Mouse (Mus musculus): ENCODE data around the gene Ube2l3. TPM values are rescaled to one million over a fixed set of nuclear protein-coding genes. Genes with fewer than 3 reads are reported as not detected.
"Not testable (repeated sequence)": the region's sequence is repeated elsewhere in the genome, so short reads cannot be mapped to it uniquely, and the experiment has no call there.

The Ube2l3 gene
- total RNA-seq (2021), result 100 to 1,000 TPM; 143 to 150 TPM
- long read RNA-seq, experiment 1, transcript Ube2l3-201 (4 exons, 2,609 nt), result major isoform, 93 of 141 reads
- long read RNA-seq, experiment 1, partial matches to known transcripts, result 34 of 141 reads
- long read RNA-seq, experiment 1, other reads (novel, unspliced or antisense), result 12 of 141 reads
- long read RNA-seq, experiment 2, transcript Ube2l3-201 (4 exons, 2,609 nt), result major isoform, 66 of 106 reads
- long read RNA-seq, experiment 2, partial matches to known transcripts, result 33 of 106 reads
- long read RNA-seq, experiment 2, other reads (novel, unspliced or antisense), result 4 of 106 reads

DNA sequence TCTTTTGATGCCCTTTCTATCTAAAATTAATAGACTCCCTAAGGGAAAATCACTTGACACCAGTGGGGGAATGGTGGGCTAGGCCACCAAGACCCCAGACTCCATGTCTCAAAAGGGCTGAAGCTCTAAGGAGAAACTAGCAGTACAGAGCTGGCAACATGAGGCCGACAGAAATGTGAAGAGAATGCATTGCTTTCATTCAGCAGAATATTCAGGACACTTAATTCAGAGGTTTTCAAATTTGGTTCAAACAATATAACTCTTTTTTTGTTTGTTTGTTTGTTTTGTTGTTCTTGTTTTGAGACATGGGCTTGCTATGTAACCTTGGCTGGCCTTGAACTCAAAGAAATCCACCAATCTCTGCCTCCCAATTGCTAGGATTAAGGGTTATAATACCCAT lies at the start of gene Ube2l3:
Gene Ube2l3, minus strand, starts transcription at position 101 of the 400 bp plus-strand sequence.
- TF ChIP-seq CTCF (IDR thresholded peaks at IDR 0.05), result no peak
- Histone ChIP-seq H3K27ac (peak within 1 kb of the TSS; percentile 95), H3K4me3 (peak within 1 kb of the TSS; percentile 99)
- DNase-seq, result no peak
- intact Hi-C loops (cut with DNase I), result no loop called here

DNA sequence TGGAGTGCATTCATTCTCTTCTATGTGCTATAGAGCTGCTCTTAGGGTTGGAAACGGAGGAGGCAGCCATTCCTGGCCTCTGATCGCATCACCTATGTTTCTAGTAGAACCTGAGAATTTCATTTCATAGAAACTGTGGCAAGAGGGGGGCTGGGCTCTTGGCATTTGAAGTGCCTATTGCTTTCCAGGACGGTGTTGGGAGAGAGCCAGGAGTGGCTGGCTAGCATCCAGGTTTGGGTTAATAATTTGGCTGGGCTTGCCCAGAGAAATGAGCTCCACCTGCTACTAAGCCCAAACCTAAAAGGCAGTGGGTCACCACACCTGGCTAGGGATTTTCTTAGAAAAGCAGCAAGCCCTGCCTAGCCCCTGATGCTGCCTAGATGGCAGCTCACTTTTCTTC lies 49.1 kb upstream of the Ube2l3 start:
- H3K4me3 ChIP-seq, result no peak overlapping the region
- intact Hi-C loops (cut with DNase I), result no loop called here
- DNase-seq, result peak; percentile 56
- TF ChIP-seq CTCF (IDR thresholded peaks at IDR 0.05), result no peak
- H3K27ac ChIP-seq, result no peak overlapping the region

DNA sequence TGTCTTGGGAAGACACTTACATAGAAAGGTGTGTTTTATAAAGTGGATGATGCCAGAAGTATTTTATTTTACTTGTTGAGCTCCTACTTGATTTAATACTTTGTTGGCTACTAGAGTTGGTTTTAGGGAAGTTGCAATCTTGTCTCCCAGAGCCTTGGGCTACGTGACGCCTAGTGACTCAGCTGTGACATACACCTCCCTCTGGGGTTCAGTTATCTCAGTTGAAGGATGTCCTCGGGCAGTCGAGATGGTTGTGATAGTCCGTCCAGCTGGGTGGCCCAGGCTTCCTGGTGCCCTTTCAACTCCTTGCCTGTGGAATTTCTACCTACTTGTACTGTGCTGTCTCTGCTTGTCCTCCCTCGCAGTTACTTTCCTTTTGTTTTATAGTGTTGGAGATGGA lies 46.7 kb upstream of the Ube2l3 start:
- Histone ChIP-seq H3K27ac (no peak overlapping the region), H3K4me3 (no peak overlapping the region)
- DNase-seq, result no peak
- intact Hi-C loops (cut with DNase I), result no loop called here
- TF ChIP-seq CTCF (IDR thresholded peaks at IDR 0.05), result no peak

DNA sequence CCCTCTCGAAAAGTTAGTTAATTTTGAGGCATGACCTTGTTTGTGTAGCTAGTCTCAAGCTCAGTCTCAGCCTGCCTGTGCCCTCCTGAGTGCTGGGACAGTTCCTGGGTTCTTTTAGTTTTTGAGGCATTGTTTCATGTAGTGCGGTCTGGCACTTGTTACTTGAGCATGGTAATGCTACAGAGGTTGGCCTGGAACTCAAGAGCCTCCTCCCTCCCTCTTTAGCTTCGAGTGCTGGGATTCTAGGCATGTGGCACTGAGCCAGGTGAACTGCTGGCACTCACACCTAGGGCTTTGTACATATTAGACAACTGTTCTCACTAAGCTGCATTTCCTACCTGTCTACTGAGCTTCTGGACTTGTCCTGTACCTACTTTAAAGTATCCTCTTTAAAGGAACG lies 45.3 kb upstream of the Ube2l3 start:
- intact Hi-C loops (cut with DNase I), result no loop called here
- no peak for TF ChIP-seq CTCF (IDR thresholded peaks at IDR 0.05)
- H3K27ac ChIP-seq, result no peak overlapping the region
- DNase-seq, result no peak
- H3K4me3 ChIP-seq, result no peak overlapping the region

DNA sequence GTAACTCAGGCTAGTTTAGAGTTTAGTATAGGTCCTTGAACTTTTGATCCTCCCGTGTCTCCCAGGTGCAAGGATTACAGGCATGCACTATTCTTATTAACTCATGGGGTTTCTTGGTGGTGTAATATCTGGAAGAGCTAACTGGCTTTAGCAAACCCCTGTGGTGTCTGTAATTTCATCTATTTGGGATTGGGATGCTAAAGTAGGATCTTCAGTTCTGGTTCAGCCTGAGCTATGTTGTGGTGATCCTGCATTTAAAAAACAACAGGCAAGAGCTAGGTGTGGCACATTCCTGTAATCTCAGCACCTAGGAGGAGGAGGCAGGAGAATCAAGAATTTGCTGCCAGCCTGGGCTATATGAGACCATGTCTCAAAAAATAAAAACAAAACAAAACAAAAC lies 42.5 kb upstream of the Ube2l3 start:
- DNase-seq, result no peak
- no peak for TF ChIP-seq CTCF (IDR thresholded peaks at IDR 0.05)
- intact Hi-C loops (cut with DNase I), result no loop called here

DNA sequence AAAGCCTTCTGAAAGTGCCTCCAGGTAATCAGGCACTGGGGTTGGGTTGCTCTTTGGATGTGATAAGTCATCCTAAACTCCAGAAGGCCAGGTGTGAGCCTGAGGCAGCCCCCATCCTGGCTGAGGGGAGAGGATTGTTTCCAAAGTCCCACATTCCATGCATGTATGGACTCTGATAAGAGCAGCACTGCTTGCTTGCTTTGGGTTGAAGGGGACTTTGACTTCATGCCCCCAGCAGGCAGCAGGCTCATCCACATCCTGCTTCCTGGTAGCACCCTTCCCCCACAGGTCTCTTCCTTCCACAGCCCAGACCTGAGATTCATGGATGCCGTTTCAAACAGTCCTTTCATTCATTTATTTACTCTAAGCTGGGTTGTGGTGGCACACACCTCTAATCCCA lies 41.3 kb upstream of the Ube2l3 start:
- H3K27ac ChIP-seq, result no peak overlapping the region
- intact Hi-C loops (cut with DNase I), result no loop called here
- H3K4me3 ChIP-seq, result no peak overlapping the region
- no peak for DNase-seq
- TF ChIP-seq CTCF (IDR thresholded peaks at IDR 0.05), result no peak

More for the DNA sequence above, 42.5 kb upstream of the Ube2l3 start:
- H3K4me3 ChIP-seq, result no peak overlapping the region
- no peak overlapping the region for H3K27ac ChIP-seq

DNA sequence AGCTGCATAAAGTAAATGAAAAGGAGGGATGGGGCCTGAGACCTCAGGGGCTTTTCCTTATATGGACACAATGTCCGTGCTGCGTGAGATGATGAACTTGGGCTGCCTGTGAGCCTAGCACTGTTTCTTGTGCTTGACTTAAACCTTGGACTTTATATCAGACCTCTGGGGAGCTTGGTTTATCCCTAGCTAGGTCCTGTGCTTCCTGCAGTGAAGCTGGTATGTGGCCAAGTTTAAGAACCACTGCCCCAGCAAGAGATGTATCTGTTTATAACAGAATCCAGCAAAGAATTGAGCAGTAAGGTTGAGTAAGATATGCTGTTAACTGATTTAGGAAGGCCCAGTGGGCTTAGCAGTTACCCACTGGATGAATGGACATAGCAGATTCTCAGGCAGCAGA lies 37.0 kb upstream of the Ube2l3 start:
- Histone ChIP-seq H3K4me3 (no peak overlapping the region), H3K27ac (no peak overlapping the region)
- no peak for TF ChIP-seq CTCF (IDR thresholded peaks at IDR 0.05)
- intact Hi-C loops (cut with DNase I), result no loop called here
- no peak for DNase-seq

DNA sequence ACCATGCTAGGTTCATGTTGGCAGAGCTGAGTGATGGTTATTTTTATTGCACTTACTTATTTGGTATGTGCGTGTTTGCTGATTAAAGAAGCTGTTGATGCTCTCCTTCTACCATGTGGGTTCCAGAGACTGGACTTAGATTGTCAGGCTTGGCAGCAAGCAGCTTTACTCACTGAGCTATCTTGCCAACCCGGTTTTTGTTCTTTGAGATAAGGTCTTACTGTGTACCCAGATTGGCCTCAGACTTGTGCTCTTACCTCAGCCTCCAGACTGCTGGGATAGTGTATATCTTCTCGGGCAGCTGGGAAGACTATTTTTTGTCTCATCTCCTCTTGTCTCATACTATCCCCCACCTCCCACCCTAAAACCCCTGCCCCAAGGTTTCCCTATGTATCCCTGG lies 35.2 kb upstream of the Ube2l3 start:
- no peak for DNase-seq
- intact Hi-C loops (cut with DNase I), result no loop called here
- Histone ChIP-seq H3K27ac (no peak overlapping the region), H3K4me3 (no peak overlapping the region)
- no peak for TF ChIP-seq CTCF (IDR thresholded peaks at IDR 0.05)

DNA sequence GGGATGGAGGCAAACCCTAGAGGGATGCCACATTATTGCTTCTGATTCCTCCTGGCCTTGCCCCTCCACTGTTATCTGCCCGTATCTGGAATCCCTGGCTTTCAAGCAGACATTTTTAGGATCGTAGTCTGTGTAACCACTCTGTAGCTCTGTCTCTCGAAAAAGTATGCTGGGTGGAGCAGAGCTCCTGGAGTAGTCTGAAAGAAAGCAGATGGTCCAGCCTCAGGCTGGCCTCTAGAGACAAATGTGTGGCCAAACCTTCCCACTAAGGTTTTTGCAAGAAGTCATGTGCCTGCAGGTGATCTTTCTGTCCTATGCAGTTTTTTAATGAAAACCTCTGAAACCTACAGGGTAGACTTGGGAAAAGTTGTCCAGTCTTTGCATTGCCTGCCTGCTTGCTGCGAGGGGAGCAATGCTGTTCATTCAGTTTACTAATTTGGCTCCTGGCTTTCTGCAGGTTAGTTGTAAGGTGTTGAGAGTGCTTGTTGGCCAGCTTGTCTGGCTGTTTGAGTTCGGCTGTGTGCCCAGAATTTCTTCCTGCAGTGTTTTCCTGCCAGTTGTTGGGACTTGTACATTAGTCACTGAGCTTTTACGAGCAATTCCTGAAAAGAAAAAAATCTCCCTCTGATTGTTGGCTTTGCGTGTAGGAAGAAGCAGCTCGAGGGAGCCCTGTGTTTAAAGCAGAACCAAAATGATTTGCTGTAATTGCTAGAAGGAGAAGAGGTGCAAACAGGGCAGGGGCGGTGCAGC lies 32.6 kb upstream of the Ube2l3 start:
- no peak for DNase-seq
- no peak for TF ChIP-seq CTCF (IDR thresholded peaks at IDR 0.05)
- intact Hi-C loops (cut with DNase I), result loop anchor here (1.0 kb wide), 1 partner anchor 41 kb away; the partner anchor contains the start of gene Tmem191c
- no peak overlapping the region for H3K27ac ChIP-seq
- peak overlapping the region; percentile 85 for H3K4me3 ChIP-seq

DNA sequence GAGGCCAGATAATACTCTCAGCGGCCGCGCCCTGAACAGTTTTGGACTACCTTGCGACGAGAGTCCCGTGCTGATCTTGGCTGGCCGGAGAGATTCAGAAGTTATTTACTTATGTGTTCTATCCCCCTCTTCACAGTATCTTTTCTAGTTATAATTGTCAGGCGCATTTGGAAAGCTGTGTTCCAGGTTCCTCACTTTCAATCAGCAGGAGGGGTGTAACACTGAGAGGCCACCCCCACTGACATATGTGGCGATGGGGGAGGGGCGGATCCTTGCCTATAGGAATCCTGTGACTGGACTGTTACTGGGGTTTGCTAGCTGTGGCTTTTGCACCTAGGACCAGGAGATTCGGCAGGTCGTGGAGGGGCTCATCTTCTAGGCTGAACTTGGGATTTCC lies 32.0 kb upstream of the Ube2l3 start:
- TF ChIP-seq CTCF (IDR thresholded peaks at IDR 0.05), result no peak
- intact Hi-C loops (cut with DNase I), result loop anchor here (1.0 kb wide), 1 partner anchor 42 kb away; the partner anchor contains the start of gene Tmem191c
- peak overlapping the region; percentile 94; the same call in 1 of the 2 replicates for H3K27ac ChIP-seq
- peak overlapping the region; percentile 85 for H3K4me3 ChIP-seq
- DNase-seq, result no peak

DNA sequence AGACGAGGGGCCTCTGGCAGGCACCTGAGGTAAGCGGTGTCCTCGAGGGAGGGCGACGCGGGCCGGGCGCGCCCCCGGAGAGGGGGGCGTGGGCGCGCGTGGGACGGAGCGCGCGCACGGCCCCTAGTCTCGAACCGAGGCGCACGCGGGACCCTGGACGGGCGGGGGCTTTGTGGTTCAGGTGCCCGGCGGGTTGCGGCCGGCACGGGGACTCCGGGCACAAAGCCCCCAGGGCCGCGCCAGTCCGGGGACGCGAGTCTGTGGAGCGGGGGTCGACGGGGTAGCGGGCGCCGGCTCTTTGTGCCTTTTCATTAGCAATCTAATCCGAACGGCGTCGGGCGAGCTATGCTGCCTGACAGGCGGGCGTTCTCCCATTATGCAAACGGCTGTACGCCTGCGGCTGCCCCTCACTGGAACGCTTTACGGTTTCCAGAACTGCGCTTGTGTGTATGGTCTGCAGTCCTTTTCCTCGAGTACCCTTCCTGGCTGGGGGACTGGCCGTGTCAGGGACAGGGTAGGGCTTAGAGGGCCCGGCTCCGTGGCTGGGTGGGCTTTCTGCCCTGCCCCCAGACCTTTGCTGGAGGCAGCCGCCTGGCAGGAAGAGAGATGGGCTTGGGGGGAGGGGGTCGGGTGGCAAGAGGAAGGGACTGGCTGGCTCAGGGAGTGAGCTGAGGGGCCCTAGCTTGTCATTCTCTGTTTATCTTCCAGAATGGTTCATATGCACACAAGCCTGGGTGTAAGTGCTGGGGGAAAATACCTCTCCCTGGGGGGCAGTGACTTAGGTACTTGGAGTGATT lies 31.5 kb upstream of the Ube2l3 start:
- Histone ChIP-seq H3K27ac (peak overlapping the region; percentile 94), H3K4me3 (peak overlapping the region; percentile 85)
- no peak for TF ChIP-seq CTCF (IDR thresholded peaks at IDR 0.05)
- intact Hi-C loops (cut with DNase I), result loop anchor here (1.0 kb wide), 1 partner anchor 42 kb away; the partner anchor contains the start of gene Tmem191c
- no peak for DNase-seq

DNA sequence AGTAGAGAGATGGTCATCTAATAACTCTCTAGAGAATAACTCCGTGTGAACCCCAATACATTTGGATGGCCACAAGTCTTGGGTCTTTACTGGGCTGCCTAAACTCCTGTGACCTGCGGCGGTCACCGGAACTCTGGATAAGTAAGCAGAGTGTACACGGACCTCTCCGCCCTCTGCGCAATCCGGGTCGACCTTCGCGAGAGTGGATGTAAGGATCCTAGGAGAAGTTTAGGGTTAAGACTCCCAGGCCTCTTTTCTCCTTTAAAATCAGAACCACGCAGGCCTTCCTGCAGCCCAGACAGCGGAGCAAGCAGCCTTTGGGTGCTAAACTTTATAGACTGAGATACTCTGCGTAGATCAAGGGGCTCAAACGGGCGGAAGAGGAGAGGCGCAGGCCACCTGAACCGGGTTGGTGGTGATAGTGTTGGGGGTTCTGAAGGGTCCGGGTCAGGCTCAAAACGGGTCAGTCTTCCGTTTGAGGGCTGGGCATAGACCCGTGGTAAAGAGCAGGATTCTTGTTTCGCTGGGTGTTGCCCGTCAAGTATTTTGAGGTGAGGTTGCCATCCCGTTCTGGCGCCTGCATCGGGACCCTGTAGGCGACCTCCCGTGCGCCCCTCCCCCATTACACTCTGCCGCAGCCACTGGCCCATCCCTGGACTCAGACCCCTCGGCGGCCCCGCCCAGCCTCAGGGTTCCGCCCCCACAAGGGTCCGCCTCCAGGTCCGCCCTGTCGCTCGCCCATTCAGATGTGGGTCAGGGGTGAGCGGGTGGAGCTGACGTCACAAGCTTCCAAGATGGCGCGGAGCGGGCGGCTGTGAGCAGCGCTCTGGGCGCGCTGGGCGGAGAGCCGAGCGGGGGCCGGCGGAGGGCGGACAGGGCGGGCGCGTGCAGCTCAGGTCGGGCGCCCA lies 30.6 kb upstream of the Ube2l3 start, which contains the start of gene Hic2:
Gene Hic2, plus strand, starts transcription at position 779 of the 908 bp plus-strand sequence.
- H3K4me3 ChIP-seq, result peak within 1 kb of the TSS; percentile 85
- intact Hi-C loops (cut with DNase I), result no loop called here
- TF ChIP-seq CTCF (IDR thresholded peaks at IDR 0.05), result no peak
- peak; percentile 97 for DNase-seq
- peak within 1 kb of the TSS; percentile 94 for H3K27ac ChIP-seq

DNA sequence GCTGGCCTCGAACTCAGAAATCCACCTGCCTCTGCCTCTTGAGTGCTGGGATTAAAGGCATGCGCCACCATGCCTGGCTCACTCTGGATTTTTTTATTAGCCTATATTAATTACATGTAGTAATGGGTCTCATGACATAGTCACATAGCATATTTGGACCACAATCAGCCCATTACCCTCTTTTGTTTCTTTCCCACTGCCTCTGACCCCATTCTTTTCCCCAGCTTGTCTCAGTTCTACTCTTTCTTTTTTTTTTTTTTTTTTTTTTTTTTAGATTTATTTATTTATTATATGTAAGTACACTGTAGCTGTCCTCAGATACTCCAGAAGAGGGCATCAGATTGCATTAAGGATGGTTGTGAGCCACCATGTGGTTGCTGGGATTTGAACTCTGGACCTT lies 29.1 kb upstream of the Ube2l3 start:
- H3K4me3 ChIP-seq; H3K27ac ChIP-seq; DNase-seq; intact Hi-C loops (cut with DNase I): not testable (repeated sequence)
